Mouse (Mus musculus) telencephalon, adult 2 months (tissue): ENCODE data around the gene Aldob.
"Not testable (repeated sequence)": the region's sequence is repeated elsewhere in the genome, so short reads cannot be mapped to it uniquely, and the experiment has no call there.

Experiments
- DNase-seq: peaks from one replicate; pipeline ENCODE4 v3.0.0-alpha.2; 2011; ENCODE audit warnings: low read depth, low spot score

The Aldob gene

GRCm38 (mm10) chr4:49535675-49536294 is 13.6 kb downstream of the Aldob start:
- no peak for DNase-seq

- no peak for DNase-seq
Observed at GRCm38 (mm10) chr4:49535036-49535435, 14.3 kb downstream of the Aldob start.

GRCm38 (mm10) chr4:49522576-49522975 is 26.8 kb downstream of the Aldob start:
- DNase-seq, result peak; percentile 89

GRCm38 (mm10) chr4:49521346-49521745 is 28.0 kb downstream of the Aldob start:
- no peak for DNase-seq

- peak; percentile 99 for DNase-seq
Observed at GRCm38 (mm10) chr4:49520572-49521340, 28.6 kb downstream of the Aldob start, which contains the start of the genes Mrpl50 and Zfp189. TSS of gene Mrpl50 (minus strand) at chr4:49521093. TSS of gene Zfp189 (plus strand) at chr4:49521176.

- no peak for DNase-seq
Observed at GRCm38 (mm10) chr4:49519476-49519875, 29.9 kb downstream of the Aldob start.

- no peak for DNase-seq
Observed at GRCm38 (mm10) chr4:49514441-49514840, 34.9 kb downstream of the Aldob start.

- no peak for DNase-seq
Observed at GRCm38 (mm10) chr4:49512636-49513035, 36.7 kb downstream of the Aldob start.

GRCm38 (mm10) chr4:49510236-49510835 is 39.0 kb downstream of the Aldob start:
- not testable (repeated sequence) for DNase-seq

- no peak for DNase-seq
Observed at GRCm38 (mm10) chr4:49509183-49509582, 40.2 kb downstream of the Aldob start.

- DNase-seq, result no peak
Observed at GRCm38 (mm10) chr4:49506386-49506785, 43.0 kb downstream of the Aldob start, which contains the start of gene Baat. TSS of gene Baat (minus strand) at chr4:49506557.

- no peak for DNase-seq
Observed at GRCm38 (mm10) chr4:49503563-49503962, 45.8 kb downstream of the Aldob start.
